Mouse (Mus musculus): ENCODE results near the gene Acsm3.

DNA sequence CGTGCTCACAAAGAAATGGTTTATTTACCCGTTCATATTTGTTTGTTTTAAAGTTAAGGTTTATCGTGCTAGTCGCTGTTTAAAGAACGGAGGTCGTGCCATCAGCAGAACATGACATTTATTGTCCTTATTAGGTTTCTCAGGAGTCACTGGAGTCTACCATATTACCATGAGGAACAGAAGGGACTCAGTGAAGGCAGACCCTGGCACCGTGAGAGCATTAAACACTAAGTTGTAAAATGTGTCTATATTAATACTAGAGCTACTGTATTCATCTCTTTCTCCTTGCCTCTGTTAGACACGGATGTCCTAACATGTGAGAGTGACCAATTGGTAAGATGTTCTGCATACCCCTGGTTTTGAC lies 39.8 kb upstream of the Acsm3 start:
- TF ChIP-seq CTCF (IDR thresholded peaks at IDR 0.05; ENCODE audit: low read depth, low read length) = no peak
- no peak for TF ChIP-seq EP300 (IDR thresholded peaks at IDR 0.05; ENCODE audit: insufficient read depth, low read depth, low read length)
- no peak for TF ChIP-seq POLR2A (IDR thresholded peaks at IDR 0.05; ENCODE audit: insufficient read depth, low read length)

Data from ES-Bruce4 (cell line).